Mouse (Mus musculus): ENCODE measurements around the gene Hivep2. TPM values are rescaled to one million over a fixed set of nuclear protein-coding genes. Genes with fewer than 3 reads are reported as not detected.
A peak's percentile ranks its signal among the peaks of the same experiment; 100 is the strongest.

Gene Hivep2
- 0.47 and 0.75 TPM in 2 replicates for polyA plus RNA-seq (2012; ENCODE audit: insufficient read depth, low replicate concordance)

DNA sequence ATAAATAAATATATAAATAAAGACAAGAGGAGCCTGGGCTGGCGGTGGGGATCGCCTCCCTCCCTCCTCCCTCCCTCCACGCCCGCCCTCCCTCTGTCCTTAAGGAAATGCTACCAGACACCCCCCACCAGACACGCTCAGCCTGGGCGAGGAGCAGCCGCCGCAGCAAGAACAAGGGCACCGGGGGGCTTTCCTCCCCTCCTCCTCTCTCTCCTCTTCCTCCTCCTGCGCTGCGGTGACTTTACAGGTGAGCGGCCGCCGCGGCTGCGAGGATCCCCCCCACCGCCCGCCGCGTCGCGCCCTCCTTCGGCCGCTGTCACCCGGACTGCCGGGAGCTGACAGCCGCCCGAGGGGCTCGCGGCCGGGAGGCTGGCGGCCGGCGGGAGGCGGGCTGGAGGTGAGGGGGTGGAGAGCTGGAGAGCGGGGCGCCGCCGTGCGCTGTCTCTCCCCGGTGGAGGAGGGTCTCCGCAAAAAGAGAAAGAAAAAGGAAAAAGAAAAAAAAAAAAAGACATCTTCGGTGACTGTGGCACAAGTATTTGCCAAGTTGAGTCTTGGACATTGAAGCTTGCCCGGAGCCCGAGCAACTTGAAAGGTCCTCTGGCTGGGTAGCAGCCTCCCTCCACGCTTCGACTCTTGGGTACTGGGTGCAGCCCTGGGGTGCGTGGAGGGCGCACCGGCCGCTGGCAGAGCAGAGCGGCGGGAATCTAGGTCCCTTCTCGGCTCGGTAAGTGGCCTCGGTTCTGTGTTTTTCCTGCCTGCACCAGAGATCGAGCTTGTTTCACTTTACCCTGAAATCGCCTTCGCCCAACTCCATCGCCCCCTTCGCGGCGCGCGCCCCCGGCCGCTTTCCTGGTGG lies at the start of gene Hivep2:
Gene Hivep2 (plus strand): TSS at position 102 of the 856 bp plus-strand sequence.
- no peak for TF ChIP-seq GATA1 (IDR thresholded peaks at IDR 0.05; ENCODE audit: borderline replicate concordance, low read length)
- TF ChIP-seq FLI1 (IDR thresholded peaks at IDR 0.05; ENCODE audit: low read length) = no peak
- H3K27me3 ChIP-seq (replicated peaks) = no peaks in the 10 kb centered on the region
- H3K4me1 ChIP-seq = peaks cover 34% of the 10 kb centered on the region
- H3K9me3 ChIP-seq = no peaks in the 10 kb centered on the region
- H3K4me3 ChIP-seq (replicated peaks) = peak within 1 kb of the TSS; percentile 98
- no peaks in the 10 kb centered on the region for H3K36me3 ChIP-seq (replicated peaks; ENCODE audit: low read length)

DNA sequence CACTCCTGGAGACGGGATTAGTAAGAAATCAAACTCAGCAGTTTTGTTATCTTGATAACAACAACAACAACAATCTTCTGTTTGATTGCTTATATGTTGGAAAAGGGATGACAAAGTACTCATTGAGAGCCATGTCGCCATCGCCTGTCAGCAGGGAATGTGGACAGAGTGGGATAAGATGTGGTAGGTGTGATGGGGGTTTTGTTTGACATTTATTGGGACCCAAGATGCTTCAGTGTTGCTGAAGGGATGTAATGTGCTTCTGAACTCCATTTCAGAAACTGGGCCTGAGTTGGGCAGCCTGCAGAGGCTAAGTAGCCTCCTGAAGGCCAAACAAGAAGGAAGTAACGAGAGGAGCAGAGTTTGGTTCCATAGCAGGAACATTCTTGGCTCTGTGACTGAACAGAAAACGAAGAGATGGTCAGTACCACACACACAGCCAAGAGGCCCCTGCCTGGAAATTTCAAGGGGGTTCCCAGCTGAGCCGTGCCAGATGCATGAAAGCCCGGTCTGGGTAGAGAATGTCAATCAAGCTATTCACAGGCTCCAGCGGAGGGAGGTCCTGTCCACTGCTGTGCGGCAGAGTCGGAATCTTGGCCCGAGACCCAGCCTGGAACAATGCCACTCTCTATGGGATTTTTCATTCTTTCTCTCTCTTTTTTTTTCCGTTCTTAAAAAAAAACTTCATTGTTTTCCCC lies 49.1 kb upstream of the Hivep2 start:
- no peaks in the 10 kb centered on the region for H3K4me1 ChIP-seq
- no peaks in the 10 kb centered on the region for H3K9me3 ChIP-seq
- no peak overlapping the region for H3K4me3 ChIP-seq (replicated peaks)
- H3K27me3 ChIP-seq (replicated peaks) = no peaks in the 10 kb centered on the region
- no peaks in the 10 kb centered on the region for H3K36me3 ChIP-seq (replicated peaks; ENCODE audit: low read length)
- TF ChIP-seq FLI1 (IDR thresholded peaks at IDR 0.05; ENCODE audit: low read length) (no peak), GATA1 (IDR thresholded peaks at IDR 0.05; ENCODE audit: borderline replicate concordance, low read length) (no peak)

DNA sequence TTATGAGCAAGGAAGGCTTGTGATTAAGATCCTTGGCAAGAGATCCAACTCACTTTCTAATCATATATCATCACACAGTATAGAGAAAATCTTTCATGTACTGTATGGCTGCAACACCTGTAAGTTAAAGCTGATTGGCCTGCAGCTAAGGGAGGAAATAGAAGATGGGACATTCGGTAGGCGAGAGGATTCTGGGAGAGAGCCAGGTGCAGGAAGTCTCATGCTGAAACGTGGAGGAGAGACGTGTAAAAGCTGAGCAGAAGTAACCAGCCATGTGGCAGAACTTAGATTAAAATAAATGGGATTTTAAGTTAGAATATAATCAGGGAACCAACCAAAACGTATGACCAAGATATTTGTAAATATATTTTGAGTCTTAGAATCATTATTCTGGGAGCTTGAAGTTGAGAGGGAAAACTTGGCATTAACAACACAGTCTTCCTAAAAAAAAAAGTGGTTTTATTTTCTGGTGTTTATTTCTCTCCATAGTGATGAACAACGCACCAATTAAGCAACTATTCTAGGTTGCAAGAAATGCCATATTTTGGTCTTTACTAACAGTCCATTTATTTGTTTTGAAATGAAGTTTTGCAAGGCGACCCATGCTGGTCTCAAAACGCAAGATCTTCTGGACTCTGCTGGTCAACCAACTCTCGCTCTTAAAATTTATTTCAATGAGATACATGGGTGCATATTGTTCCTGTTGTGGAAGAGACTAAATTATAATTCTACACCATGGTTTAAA lies 44.1 kb upstream of the Hivep2 start:
- TF ChIP-seq FLI1 (IDR thresholded peaks at IDR 0.05; ENCODE audit: low read length) = no peak
- TF ChIP-seq GATA1 (IDR thresholded peaks at IDR 0.05; ENCODE audit: borderline replicate concordance, low read length) = no peak

DNA sequence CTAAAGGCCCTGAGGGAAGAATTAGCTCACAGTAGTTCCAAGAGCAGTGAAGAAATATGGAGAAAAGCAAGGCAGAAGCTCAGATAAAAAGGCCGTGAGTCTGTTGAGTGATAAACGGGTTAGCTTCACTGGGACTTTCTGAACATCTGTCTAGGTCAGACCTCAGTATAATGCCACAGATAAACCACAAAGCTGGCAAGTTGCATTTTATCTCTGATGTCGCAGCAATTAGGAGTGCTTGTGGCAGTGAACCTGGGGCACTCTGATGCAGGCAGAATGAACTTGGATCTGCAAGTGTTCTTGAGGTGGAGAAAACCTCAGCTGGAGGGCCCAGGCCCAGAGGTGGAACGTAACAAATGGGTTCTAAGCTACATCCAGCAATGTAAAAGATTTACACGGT lies 36.6 kb upstream of the Hivep2 start:
- H3K4me1 ChIP-seq = peaks cover 7% of the 10 kb centered on the region; the same call in 1 of the 2 replicates
- peaks cover 14% of the 10 kb centered on the region for H3K27me3 ChIP-seq (replicated peaks)
- no peak for TF ChIP-seq GATA1 (IDR thresholded peaks at IDR 0.05; ENCODE audit: borderline replicate concordance, low read length)
- TF ChIP-seq FLI1 (IDR thresholded peaks at IDR 0.05; ENCODE audit: low read length) = no peak
- H3K4me3 ChIP-seq (replicated peaks) = no peak overlapping the region
- H3K9me3 ChIP-seq = no peaks in the 10 kb centered on the region
- no peaks in the 10 kb centered on the region for H3K36me3 ChIP-seq (replicated peaks; ENCODE audit: low read length)

More for the DNA sequence above, 44.1 kb upstream of the Hivep2 start:
- Histone ChIP-seq H3K4me1 (no peaks in the 10 kb centered on the region), H3K9me3 (no peaks in the 10 kb centered on the region), H3K36me3 (replicated peaks; ENCODE audit: low read length) (no peaks in the 10 kb centered on the region), H3K27me3 (replicated peaks) (peaks cover 2% of the 10 kb centered on the region), H3K4me3 (replicated peaks) (no peak overlapping the region)

DNA sequence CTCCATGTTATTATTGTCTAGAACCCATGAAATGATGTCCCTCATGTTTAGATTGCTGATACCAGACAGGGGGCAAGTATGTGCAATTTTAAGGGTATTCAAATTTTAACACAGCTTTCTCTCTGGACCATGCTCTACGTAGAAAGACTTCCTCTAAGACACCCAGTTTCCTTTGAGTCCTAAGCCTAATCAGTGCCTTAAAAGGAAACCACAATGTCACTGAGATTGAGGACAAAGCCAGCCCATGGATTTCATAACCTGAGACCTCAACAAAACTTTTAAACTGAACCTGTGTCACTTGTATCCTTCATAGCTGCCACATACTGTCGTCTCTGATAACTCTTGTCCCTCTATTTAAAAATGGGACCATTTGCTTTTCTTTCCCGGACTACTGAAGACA lies 33.7 kb upstream of the Hivep2 start:
- TF ChIP-seq FLI1 (IDR thresholded peaks at IDR 0.05; ENCODE audit: low read length) (no peak), GATA1 (IDR thresholded peaks at IDR 0.05; ENCODE audit: borderline replicate concordance, low read length) (no peak)
- no peak overlapping the region for H3K4me3 ChIP-seq (replicated peaks)
- H3K36me3 ChIP-seq (replicated peaks; ENCODE audit: low read length) = no peaks in the 10 kb centered on the region
- H3K27me3 ChIP-seq (replicated peaks) = peaks cover 12% of the 10 kb centered on the region
- H3K9me3 ChIP-seq = no peaks in the 10 kb centered on the region
- peaks cover 7% of the 10 kb centered on the region; the same call in 1 of the 2 replicates for H3K4me1 ChIP-seq

DNA sequence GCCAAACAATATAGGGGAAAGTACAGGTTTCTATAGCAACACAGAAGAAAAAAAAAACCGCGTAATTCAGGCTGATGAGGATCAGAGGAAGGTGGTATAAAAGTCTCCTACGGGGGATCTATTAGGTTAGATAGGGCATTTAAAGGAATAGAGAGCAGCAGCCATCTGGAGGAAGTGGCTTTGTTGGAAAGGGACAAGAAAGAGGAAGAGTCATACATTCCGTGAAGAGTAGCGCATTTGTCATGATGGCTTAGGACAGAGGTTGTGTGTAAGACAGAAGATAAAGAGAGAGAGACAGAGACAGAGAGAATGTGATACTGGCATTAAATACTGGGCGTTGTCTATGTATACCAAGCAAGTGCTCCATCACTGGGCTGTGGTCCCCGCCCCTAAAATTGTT lies 32.6 kb upstream of the Hivep2 start:
- peaks cover 6% of the 10 kb centered on the region; the same call in 1 of the 2 replicates for H3K4me1 ChIP-seq
- no peak overlapping the region for H3K4me3 ChIP-seq (replicated peaks)
- H3K9me3 ChIP-seq = no peaks in the 10 kb centered on the region
- H3K36me3 ChIP-seq (replicated peaks; ENCODE audit: low read length) = no peaks in the 10 kb centered on the region
- TF ChIP-seq GATA1 (IDR thresholded peaks at IDR 0.05; ENCODE audit: borderline replicate concordance, low read length) (no peak), FLI1 (IDR thresholded peaks at IDR 0.05; ENCODE audit: low read length) (no peak)
- H3K27me3 ChIP-seq (replicated peaks) = peaks cover 12% of the 10 kb centered on the region

DNA sequence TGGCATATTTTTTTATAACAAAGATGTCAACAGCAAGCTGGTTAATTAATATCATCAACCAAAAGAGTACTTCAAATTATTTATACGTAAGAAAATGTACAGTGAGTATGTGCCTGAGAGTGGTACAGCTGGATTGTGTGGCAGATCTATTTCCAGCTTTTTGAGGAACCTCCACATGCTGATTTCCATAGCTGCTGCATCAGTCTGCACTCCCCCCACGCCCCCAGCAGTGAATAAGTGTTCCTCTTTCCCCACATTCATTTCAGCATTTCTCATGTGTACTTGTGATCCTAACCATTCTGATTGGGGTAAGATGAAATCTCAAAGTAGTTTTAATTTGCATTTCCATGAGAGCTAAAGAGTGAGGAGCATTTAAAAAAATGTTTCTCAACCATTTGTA lies 30.2 kb upstream of the Hivep2 start:
- H3K4me1 ChIP-seq = no peaks in the 10 kb centered on the region
- H3K36me3 ChIP-seq (replicated peaks; ENCODE audit: low read length) = no peaks in the 10 kb centered on the region
- no peaks in the 10 kb centered on the region for H3K9me3 ChIP-seq
- TF ChIP-seq GATA1 (IDR thresholded peaks at IDR 0.05; ENCODE audit: borderline replicate concordance, low read length) (no peak), FLI1 (IDR thresholded peaks at IDR 0.05; ENCODE audit: low read length) (no peak)
- no peak overlapping the region for H3K4me3 ChIP-seq (replicated peaks)
- peaks cover 7% of the 10 kb centered on the region for H3K27me3 ChIP-seq (replicated peaks)

DNA sequence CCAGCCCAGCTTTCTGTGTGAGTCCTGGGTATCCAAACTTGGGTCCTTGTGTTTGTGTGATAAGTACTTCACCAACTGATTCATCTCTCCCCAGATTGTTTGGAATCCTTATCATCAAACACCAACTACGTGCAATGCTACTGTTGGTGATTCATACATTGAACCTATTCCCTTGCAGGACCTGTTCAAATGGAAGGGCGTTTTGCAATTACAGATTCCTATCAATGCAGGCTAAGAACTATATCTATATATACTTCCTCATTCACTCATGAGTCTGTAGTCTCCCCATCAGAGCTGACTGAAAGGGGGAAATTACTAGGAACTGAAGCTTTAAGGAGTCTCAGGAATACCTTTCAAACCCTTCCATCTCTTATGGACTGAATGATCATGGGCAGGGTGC lies 24.5 kb upstream of the Hivep2 start:
- Histone ChIP-seq H3K4me3 (replicated peaks) (no peak overlapping the region), H3K27me3 (replicated peaks) (peaks cover 3% of the 10 kb centered on the region), H3K4me1 (no peaks in the 10 kb centered on the region), H3K36me3 (replicated peaks; ENCODE audit: low read length) (no peaks in the 10 kb centered on the region), H3K9me3 (no peaks in the 10 kb centered on the region)
- no peak for TF ChIP-seq GATA1 (IDR thresholded peaks at IDR 0.05; ENCODE audit: borderline replicate concordance, low read length)

DNA sequence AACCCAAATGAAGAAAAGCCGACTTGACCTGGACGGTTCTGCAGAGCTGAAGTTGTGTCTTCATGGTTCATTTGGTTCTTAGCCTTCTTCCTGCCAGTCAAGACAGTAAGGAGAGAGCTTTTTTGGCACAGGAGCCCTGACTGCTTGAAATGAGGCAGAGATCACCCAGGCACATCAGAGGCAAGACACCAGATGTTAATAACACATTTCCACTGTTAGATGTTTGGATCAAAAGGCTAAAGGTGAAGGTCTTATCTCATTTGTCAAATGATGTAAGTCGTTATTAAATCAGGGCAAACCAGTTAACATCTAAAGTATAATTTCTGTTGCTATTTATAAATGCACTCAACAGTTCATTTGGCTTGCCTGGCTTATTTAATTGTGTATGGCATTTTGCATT lies 22.2 kb upstream of the Hivep2 start:
- Histone ChIP-seq H3K27me3 (replicated peaks) (peaks cover 4% of the 10 kb centered on the region), H3K4me1 (no peaks in the 10 kb centered on the region), H3K4me3 (replicated peaks) (no peak overlapping the region), H3K36me3 (replicated peaks; ENCODE audit: low read length) (no peaks in the 10 kb centered on the region), H3K9me3 (no peaks in the 10 kb centered on the region)
- TF ChIP-seq GATA1 (IDR thresholded peaks at IDR 0.05; ENCODE audit: borderline replicate concordance, low read length) (no peak), FLI1 (IDR thresholded peaks at IDR 0.05; ENCODE audit: low read length) (no peak)
